Mouse (Mus musculus) heart, adult 2 months (tissue): ENCODE data around the gene Hjurp.

ENCODE experiments used
- CTCF ChIP-seq: fragments of 200-600 bp; IDR thresholded peaks from 2 replicates; pipeline ENCODE4 v1.8.1; 2022; ENCODE audit warnings: antibody characterized with exemption, mild to moderate bottlenecking, moderate library complexity
- POLR2A ChIP-seq: fragments of 200-500 bp; IDR thresholded peaks from 2 replicates; pipeline ENCODE4 v1.6.1; 2011; ENCODE audit warnings: mild to moderate bottlenecking, low read depth, low read length, control low read depth; ENCODE audit not compliant: insufficient read depth

DNA sequence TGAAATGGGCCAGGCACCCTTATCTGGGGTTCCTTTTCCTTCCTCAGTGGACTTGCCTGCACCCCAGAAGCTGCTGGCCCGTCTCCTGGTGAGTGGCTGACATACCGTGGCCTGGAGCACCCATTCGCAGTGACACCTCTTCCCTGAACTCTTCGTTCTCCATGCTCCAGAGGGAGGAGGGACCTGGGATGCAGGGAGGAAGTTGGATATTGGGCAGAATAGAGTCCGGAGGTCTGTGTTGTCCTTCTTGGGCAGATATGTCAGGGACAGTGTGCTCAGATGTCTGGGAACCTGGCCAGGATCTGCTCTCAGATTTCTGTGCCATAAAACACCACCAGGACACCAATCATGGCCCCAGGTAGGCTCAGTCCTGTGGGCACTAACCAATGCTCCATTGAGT lies 37.4 kb downstream of the Hjurp start:
- no peak for TF ChIP-seq CTCF
- TF ChIP-seq POLR2A: no peak
